Mouse (Mus musculus) embryonic facial prominence, embryonic 15.5 days (tissue): ENCODE measurements around the gene 4933424G06Rik. TPM values are rescaled to one million over a fixed set of nuclear protein-coding genes. Genes with fewer than 3 reads are reported as not detected.
"Not testable (repeated sequence)": the region's sequence is repeated elsewhere in the genome, so short reads cannot be mapped to it uniquely, and the experiment has no call there.

Experiments
- ATAC-seq: fragments of 200-750 bp; cut with Nextera tagmentation; 2 replicates; pipeline ENCODE4 v1.8.0; 2017; ENCODE audit warnings: low read depth, moderate TSS enrichment; ENCODE audit not compliant: insufficient number of reproducible peaks, low FRiP score, low TSS enrichment
- H3K27ac ChIP-seq: fragments of 300-500 bp; sonication (generic); replicated peaks from 2 replicates; pipeline ENCODE4 v1.5.1; 2015; ENCODE audit warnings: mild to moderate bottlenecking, inconsistent platforms
- H3K27me3 ChIP-seq: fragments of 300-500 bp; sonication (generic); 2 replicates; pipeline ENCODE4 v1.6.1; 2015; ENCODE audit warnings: inconsistent platforms
- H3K36me3 ChIP-seq: fragments of 300-500 bp; sonication (generic); 2 replicates; pipeline ENCODE4 v1.6.1; 2015; ENCODE audit warnings: mild to moderate bottlenecking, inconsistent platforms
- H3K4me1 ChIP-seq: fragments of 300-500 bp; sonication (generic); 2 replicates; pipeline ENCODE4 v1.6.1; 2015; ENCODE audit warnings: inconsistent platforms
- H3K4me2 ChIP-seq: fragments of 300-500 bp; sonication (generic); replicated peaks from 2 replicates; pipeline ENCODE4 v1.6.1; 2015; ENCODE audit warnings: mild to moderate bottlenecking, inconsistent platforms
- H3K4me3 ChIP-seq: fragments of 300-500 bp; sonication (generic); replicated peaks from 2 replicates; pipeline ENCODE4 v1.5.1; 2015; ENCODE audit warnings: mild to moderate bottlenecking, inconsistent platforms
- H3K9ac ChIP-seq: fragments of 300-500 bp; sonication (generic); 2 replicates; pipeline ENCODE4 v1.6.1; 2015; ENCODE audit warnings: inconsistent platforms
- H3K9me3 ChIP-seq: fragments of 300-500 bp; sonication (generic); replicated peaks from 2 replicates; pipeline ENCODE4 v1.6.1; 2016; ENCODE audit warnings: inconsistent platforms
- WGBS: fragments of 180-500 bp; shearing (Covaris S2); methylation state at CpG from one replicate; pipeline ENCODE4 v1.1.7; 2015; 5-methylcytosine and 5-hydroxymethylcytosine counted together
- polyA plus RNA-seq: library from polyadenylated mRNA; unstranded; fragments of >200 nt; fragmentation: Nextera tagmentation; extraction: Ambion mirVana; gene quantifications from 2 replicates; pipeline ENCODE4 v1.2.1, GENCODE M21; 2015

The 4933424G06Rik gene
- 0.34 and 0.44 TPM in 2 replicates for polyA plus RNA-seq

GRCm38 (mm10) chr1:36709854-36710280 lies at the start of gene 4933424G06Rik:
Gene 4933424G06Rik (plus strand): TSS chr1:36710149.
- peak within 1 kb of the TSS; percentile 86 for H3K27ac ChIP-seq
- H3K4me2 ChIP-seq, result peak within 1 kb of the TSS; percentile 65
- ATAC-seq, result peak; percentile 96
- H3K4me1 ChIP-seq, result peaks cover 20% of the 10 kb centered on the region
- peak within 1 kb of the TSS; percentile 99 for H3K4me3 ChIP-seq
- peak within 1 kb of the TSS; percentile 91 for H3K9ac ChIP-seq
- H3K9me3 ChIP-seq, result no peaks in the 10 kb centered on the region; the same call in 1 of the 2 replicates
- H3K27me3 ChIP-seq, result no peaks in the 10 kb centered on the region
- H3K36me3 ChIP-seq, result peaks cover 23% of the 10 kb centered on the region
- 0% methylated on average over 29 of the region's 29 CpGs for WGBS

- no peaks in the 10 kb centered on the region for H3K9me3 ChIP-seq
- 72% methylated on average over 4 of the region's 4 CpGs for WGBS
- ATAC-seq, result no peak
These were observed 45.5 kb upstream of the 4933424G06Rik start for GRCm38 (mm10) chr1:36664457-36664856.

GRCm38 (mm10) chr1:36665165-36665723 lies 44.7 kb upstream of the 4933424G06Rik start:
- no peak overlapping the region for H3K9ac ChIP-seq
- H3K9me3 ChIP-seq, result no peaks in the 10 kb centered on the region
- H3K4me2 ChIP-seq, result no peak overlapping the region
- no peak overlapping the region for H3K4me3 ChIP-seq
- H3K36me3 ChIP-seq, result no peaks in the 10 kb centered on the region
- 77% methylated on average over 11 of the region's 11 CpGs for WGBS
- no peak for ATAC-seq
- H3K4me1 ChIP-seq, result peaks cover 5% of the 10 kb centered on the region; the same call in 1 of the 2 replicates
- H3K27me3 ChIP-seq, result no peaks in the 10 kb centered on the region
- H3K27ac ChIP-seq, result no peak overlapping the region

More at GRCm38 (mm10) chr1:36664457-36664856, 45.5 kb upstream of the 4933424G06Rik start:
- Histone ChIP-seq H3K27ac (no peak overlapping the region), H3K4me3 (no peak overlapping the region), H3K27me3 (no peaks in the 10 kb centered on the region), H3K4me2 (no peak overlapping the region), H3K4me1 (peaks cover 5% of the 10 kb centered on the region; the same call in 1 of the 2 replicates), H3K9ac (no peak overlapping the region), H3K36me3 (no peaks in the 10 kb centered on the region)

GRCm38 (mm10) chr1:36665934-36666333 lies 44.0 kb upstream of the 4933424G06Rik start:
- ATAC-seq, result no peak
- Histone ChIP-seq H3K9ac (no peak overlapping the region), H3K4me1 (peaks cover 5% of the 10 kb centered on the region; the same call in 1 of the 2 replicates), H3K36me3 (no peaks in the 10 kb centered on the region), H3K27me3 (no peaks in the 10 kb centered on the region), H3K4me3 (no peak overlapping the region), H3K9me3 (no peaks in the 10 kb centered on the region), H3K27ac (no peak overlapping the region), H3K4me2 (no peak overlapping the region)
- 76% methylated on average over 4 of the region's 4 CpGs for WGBS

- not testable (repeated sequence) for H3K4me3 ChIP-seq, H3K9ac ChIP-seq, H3K4me2 ChIP-seq, H3K36me3 ChIP-seq, ATAC-seq, H3K9me3 ChIP-seq, H3K27me3 ChIP-seq, H3K27ac ChIP-seq, H3K4me1 ChIP-seq
- 71% methylated on average over 4 of the region's 4 CpGs for WGBS
These were observed 41.9 kb upstream of the 4933424G06Rik start for GRCm38 (mm10) chr1:36668007-36668406.

- no peak overlapping the region for H3K4me3 ChIP-seq
- peaks cover 7% of the 10 kb centered on the region for H3K4me1 ChIP-seq
These were observed 39.7 kb upstream of the 4933424G06Rik start for GRCm38 (mm10) chr1:36670256-36670655.

GRCm38 (mm10) chr1:36671260-36671659 lies 38.7 kb upstream of the 4933424G06Rik start:
- Histone ChIP-seq H3K9ac (no peak overlapping the region), H3K4me2 (no peak overlapping the region), H3K4me3 (no peak overlapping the region), H3K9me3 (no peaks in the 10 kb centered on the region), H3K4me1 (peaks cover 4% of the 10 kb centered on the region), H3K36me3 (no peaks in the 10 kb centered on the region), H3K27me3 (no peaks in the 10 kb centered on the region), H3K27ac (no peak overlapping the region)
- WGBS, result 95% methylated on average over 10 of the region's 10 CpGs
- ATAC-seq, result no peak

More at GRCm38 (mm10) chr1:36670256-36670655, 39.7 kb upstream of the 4933424G06Rik start:
- no peak for ATAC-seq
- H3K9ac ChIP-seq, result no peak overlapping the region
- no peaks in the 10 kb centered on the region for H3K9me3 ChIP-seq
- 72% methylated on average over 4 of the region's 4 CpGs for WGBS
- H3K27me3 ChIP-seq, result no peaks in the 10 kb centered on the region
- H3K36me3 ChIP-seq, result no peaks in the 10 kb centered on the region
- H3K4me2 ChIP-seq, result no peak overlapping the region
- H3K27ac ChIP-seq, result no peak overlapping the region

- no peaks in the 10 kb centered on the region for H3K27me3 ChIP-seq
- H3K4me2 ChIP-seq, result peak overlapping the region; percentile 21; the same call in 1 of the 2 replicates
- no peak overlapping the region for H3K9ac ChIP-seq
- no peak overlapping the region for H3K4me3 ChIP-seq
- no peaks in the 10 kb centered on the region for H3K36me3 ChIP-seq
- H3K27ac ChIP-seq, result peak overlapping the region; percentile 44
- H3K9me3 ChIP-seq, result no peaks in the 10 kb centered on the region
- H3K4me1 ChIP-seq, result peaks cover 4% of the 10 kb centered on the region
- no peak for ATAC-seq
- 28% methylated on average over 16 of the region's 16 CpGs for WGBS
These were observed 37.1 kb upstream of the 4933424G06Rik start for GRCm38 (mm10) chr1:36672648-36673350.

- Histone ChIP-seq H3K4me2 (no peak overlapping the region), H3K4me3 (no peak overlapping the region), H3K4me1 (peaks cover 4% of the 10 kb centered on the region), H3K36me3 (no peaks in the 10 kb centered on the region), H3K27me3 (no peaks in the 10 kb centered on the region), H3K9ac (no peak overlapping the region), H3K9me3 (no peaks in the 10 kb centered on the region), H3K27ac (no peak overlapping the region)
- WGBS, result 48% methylated on average over 3 of the region's 3 CpGs
- no peak for ATAC-seq
These were observed 35.0 kb upstream of the 4933424G06Rik start for GRCm38 (mm10) chr1:36674936-36675335.

GRCm38 (mm10) chr1:36680893-36681292 lies 29.1 kb upstream of the 4933424G06Rik start:
- 70% methylated on average over 7 of the region's 7 CpGs for WGBS
- Histone ChIP-seq H3K9me3 (no peaks in the 10 kb centered on the region), H3K27ac (no peak overlapping the region), H3K4me2 (no peak overlapping the region), H3K27me3 (no peaks in the 10 kb centered on the region), H3K36me3 (no peaks in the 10 kb centered on the region), H3K4me1 (peaks cover 10% of the 10 kb centered on the region; the same call in 1 of the 2 replicates), H3K9ac (no peak overlapping the region), H3K4me3 (no peak overlapping the region)
- no peak for ATAC-seq

- H3K4me1 ChIP-seq, result peaks cover 10% of the 10 kb centered on the region; the same call in 1 of the 2 replicates
- 90% methylated on average over 39 of the region's 39 CpGs for WGBS
- no peaks in the 10 kb centered on the region for H3K27me3 ChIP-seq
- no peaks in the 10 kb centered on the region for H3K36me3 ChIP-seq
- H3K4me3 ChIP-seq, result no peak within 1 kb of the TSS
- ATAC-seq, result no peak
- no peak within 1 kb of the TSS for H3K27ac ChIP-seq
- H3K9ac ChIP-seq, result no peak within 1 kb of the TSS
- no peaks in the 10 kb centered on the region for H3K9me3 ChIP-seq
- H3K4me2 ChIP-seq, result no peak within 1 kb of the TSS
These were observed 27.2 kb upstream of the 4933424G06Rik start, which contains the start of gene Fam178b for GRCm38 (mm10) chr1:36682620-36683355. Gene Fam178b (minus strand): TSS chr1:36683183.
